Mouse (Mus musculus): ENCODE results near the gene 4930595D18Rik. TPM values are rescaled to one million over a fixed set of nuclear protein-coding genes. Genes with fewer than 3 reads are reported as not detected.

Gene 4930595D18Rik
- total RNA-seq, 1 experiment from 2014 or later, result not detected

- no peak for ATAC-seq (ENCODE audit: extremely low read depth, insufficient number of reproducible peaks, low FRiP score, poor library complexity, severe bottlenecking)
Observed at GRCm38 (mm10) chr12:111145269-111145668, 39.0 kb downstream of the 4930595D18Rik start.

GRCm38 (mm10) chr12:111144598-111144997, 39.7 kb downstream of the 4930595D18Rik start:
- no peak for ATAC-seq (ENCODE audit: extremely low read depth, insufficient number of reproducible peaks, low FRiP score, poor library complexity, severe bottlenecking)

- ATAC-seq (ENCODE audit: extremely low read depth, insufficient number of reproducible peaks, low FRiP score, poor library complexity, severe bottlenecking), result no peak
Observed at GRCm38 (mm10) chr12:111143509-111144063, 40.7 kb downstream of the 4930595D18Rik start.

- ATAC-seq (ENCODE audit: extremely low read depth, insufficient number of reproducible peaks, low FRiP score, poor library complexity, severe bottlenecking), result no peak
Observed at GRCm38 (mm10) chr12:111143005-111143508, 41.2 kb downstream of the 4930595D18Rik start.

GRCm38 (mm10) chr12:111137079-111137478, 47.2 kb downstream of the 4930595D18Rik start:
- ATAC-seq (ENCODE audit: extremely low read depth, insufficient number of reproducible peaks, low FRiP score, poor library complexity, severe bottlenecking), result peak; percentile 35; the same call in 1 of the 2 replicates

GRCm38 (mm10) chr12:111135953-111136352, 48.3 kb downstream of the 4930595D18Rik start:
- ATAC-seq (ENCODE audit: extremely low read depth, insufficient number of reproducible peaks, low FRiP score, poor library complexity, severe bottlenecking), result no peak

GRCm38 (mm10) chr12:111134791-111135733, 49.2 kb downstream of the 4930595D18Rik start:
- no peak for ATAC-seq (ENCODE audit: extremely low read depth, insufficient number of reproducible peaks, low FRiP score, poor library complexity, severe bottlenecking)

- no peak for ATAC-seq (ENCODE audit: extremely low read depth, insufficient number of reproducible peaks, low FRiP score, poor library complexity, severe bottlenecking)
Observed at GRCm38 (mm10) chr12:111134169-111134568, 50.1 kb downstream of the 4930595D18Rik start.

GRCm38 (mm10) chr12:111125666-111126065, 58.6 kb downstream of the 4930595D18Rik start:
- no peak for ATAC-seq (ENCODE audit: extremely low read depth, insufficient number of reproducible peaks, low FRiP score, poor library complexity, severe bottlenecking)

GRCm38 (mm10) chr12:111124601-111125260, 59.6 kb downstream of the 4930595D18Rik start:
- ATAC-seq (ENCODE audit: extremely low read depth, insufficient number of reproducible peaks, low FRiP score, poor library complexity, severe bottlenecking), result no peak

- ATAC-seq (ENCODE audit: extremely low read depth, insufficient number of reproducible peaks, low FRiP score, poor library complexity, severe bottlenecking), result peak; percentile 28; the same call in 1 of the 2 replicates
Observed at GRCm38 (mm10) chr12:111122332-111122852, 61.9 kb downstream of the 4930595D18Rik start.

- ATAC-seq (ENCODE audit: extremely low read depth, insufficient number of reproducible peaks, low FRiP score, poor library complexity, severe bottlenecking), result no peak
Observed at GRCm38 (mm10) chr12:111120976-111121645, 63.2 kb downstream of the 4930595D18Rik start.

- ATAC-seq (ENCODE audit: extremely low read depth, insufficient number of reproducible peaks, low FRiP score, poor library complexity, severe bottlenecking), result no peak
Observed at GRCm38 (mm10) chr12:111119506-111120085, 64.7 kb downstream of the 4930595D18Rik start.

GRCm38 (mm10) chr12:111114593-111114992, 69.7 kb downstream of the 4930595D18Rik start:
- no peak for ATAC-seq (ENCODE audit: extremely low read depth, insufficient number of reproducible peaks, low FRiP score, poor library complexity, severe bottlenecking)

GRCm38 (mm10) chr12:111111176-111111575, 73.1 kb downstream of the 4930595D18Rik start:
- no peak for ATAC-seq (ENCODE audit: extremely low read depth, insufficient number of reproducible peaks, low FRiP score, poor library complexity, severe bottlenecking)
